Mouse (Mus musculus): ENCODE data around the gene Klrc2.
"Not testable (repeated sequence)": the region's sequence is repeated elsewhere in the genome, so short reads cannot be mapped to it uniquely, and the experiment has no call there.

Klrc2 gene

DNA sequence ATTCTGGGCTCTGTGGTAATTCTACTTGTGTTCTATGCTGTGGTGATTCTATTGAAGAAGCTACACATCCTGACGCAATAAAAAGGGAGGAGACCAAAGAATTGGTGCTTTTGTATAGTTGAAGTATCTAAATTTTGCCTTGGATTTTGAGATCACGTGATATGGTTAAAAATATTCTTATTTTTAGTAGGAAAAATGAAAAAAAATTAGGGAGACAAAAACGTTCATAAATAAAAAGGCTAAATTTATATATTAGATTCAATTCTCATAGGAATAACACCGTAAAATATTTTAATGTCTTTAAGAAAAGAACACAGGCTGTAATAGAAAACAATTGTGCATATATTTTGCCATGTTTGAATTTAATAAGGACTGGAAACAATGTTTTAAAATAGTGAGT lies at the start of gene Klrc2:
Gene Klrc2, minus strand, starts transcription at position 101 of the 400 bp plus-strand sequence.
- DNase-seq (ENCODE audit: low spot score in 2 of 2) = not testable (repeated sequence)

DNA sequence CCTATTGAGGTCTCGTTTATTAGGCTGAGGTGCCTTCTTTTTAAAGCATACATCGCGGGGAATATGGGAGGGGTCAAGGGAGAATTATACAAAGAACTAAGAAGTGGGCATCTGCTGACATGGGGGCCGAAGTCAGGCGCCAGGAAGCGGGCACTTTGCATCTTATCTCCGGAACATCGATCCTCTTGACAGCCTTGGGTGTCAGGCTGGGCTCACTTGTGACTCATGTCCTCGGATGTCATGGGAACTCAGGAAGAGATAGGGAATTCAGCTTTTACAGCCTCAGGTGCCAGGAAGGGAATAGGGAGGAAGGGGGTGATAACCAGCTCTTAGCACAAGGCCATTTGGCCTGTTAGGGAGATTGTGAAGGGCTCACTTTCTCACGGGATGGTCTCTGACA lies 30.9 kb upstream of the Klrc2 start:
- DNase-seq (ENCODE audit: low spot score in 2 of 2) = not testable (repeated sequence)

DNA sequence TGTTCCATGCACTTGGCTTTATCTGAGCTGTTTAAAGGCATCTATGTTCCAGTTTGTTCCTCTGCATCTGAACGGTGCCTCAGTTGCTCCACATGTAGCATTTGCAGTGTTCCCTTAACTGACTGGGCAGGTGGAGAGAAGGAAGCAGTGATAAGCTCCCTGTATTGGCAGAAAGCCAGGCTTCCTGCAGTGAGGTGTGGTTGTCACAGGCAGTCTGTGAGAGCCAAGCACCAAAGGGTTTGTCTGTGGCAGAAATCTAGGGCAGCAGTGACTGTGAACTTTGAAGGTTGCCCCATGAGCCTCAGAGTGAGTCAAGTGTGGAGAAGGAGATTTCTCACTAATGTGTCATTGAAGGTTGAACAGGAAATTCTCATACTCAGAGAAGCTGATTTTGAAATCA lies 19.9 kb upstream of the Klrc2 start:
- DNase-seq (ENCODE audit: low spot score in 2 of 2) = peak in 1 of 2 experiments; percentile 4

DNA sequence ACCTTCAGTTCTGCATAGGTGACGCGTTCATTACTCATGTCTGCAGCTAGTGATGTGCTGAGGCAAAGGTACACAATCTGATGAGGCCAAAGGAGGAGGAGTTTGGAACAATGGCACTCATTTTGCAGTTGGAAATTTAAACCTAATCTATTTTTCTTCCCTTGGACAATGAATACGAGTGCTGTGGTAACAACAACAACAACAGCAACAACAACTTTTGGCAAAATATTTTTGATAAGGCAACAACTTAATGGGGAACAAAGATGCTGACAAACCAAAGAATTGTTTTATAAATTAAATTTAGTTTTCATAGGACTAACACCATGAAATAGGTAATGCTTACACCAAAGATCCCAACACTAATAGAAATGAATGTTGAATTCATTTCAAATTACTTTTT lies 18.4 kb upstream of the Klrc2 start, which contains the start of gene Klrc1:
Gene Klrc1, minus strand, starts transcription at position 101 of the 400 bp plus-strand sequence.
- no peak for DNase-seq (ENCODE audit: low spot score in 2 of 2)

DNA sequence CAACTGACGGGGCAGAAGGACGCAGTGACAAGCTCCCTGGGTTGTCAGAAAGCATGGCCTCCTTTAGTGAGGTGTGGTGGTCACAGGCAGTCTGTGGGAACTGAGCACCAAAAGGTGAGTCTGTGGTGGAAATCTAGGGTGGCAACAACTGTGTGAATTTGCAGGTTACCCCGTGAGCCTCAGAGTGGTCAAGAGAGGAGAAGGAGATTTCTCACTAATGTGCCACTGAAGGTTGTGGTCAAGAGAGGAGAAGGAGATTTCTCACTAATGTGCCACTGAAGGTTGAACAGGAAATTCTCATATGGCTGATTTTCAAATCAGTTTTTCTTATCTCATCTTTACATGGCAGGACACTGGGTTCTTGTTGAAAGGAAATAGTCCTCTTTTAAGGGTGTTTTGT lies 812 bp upstream of the Klrc2 start:
- not testable (repeated sequence) for DNase-seq (ENCODE audit: low spot score in 2 of 2)

DNA sequence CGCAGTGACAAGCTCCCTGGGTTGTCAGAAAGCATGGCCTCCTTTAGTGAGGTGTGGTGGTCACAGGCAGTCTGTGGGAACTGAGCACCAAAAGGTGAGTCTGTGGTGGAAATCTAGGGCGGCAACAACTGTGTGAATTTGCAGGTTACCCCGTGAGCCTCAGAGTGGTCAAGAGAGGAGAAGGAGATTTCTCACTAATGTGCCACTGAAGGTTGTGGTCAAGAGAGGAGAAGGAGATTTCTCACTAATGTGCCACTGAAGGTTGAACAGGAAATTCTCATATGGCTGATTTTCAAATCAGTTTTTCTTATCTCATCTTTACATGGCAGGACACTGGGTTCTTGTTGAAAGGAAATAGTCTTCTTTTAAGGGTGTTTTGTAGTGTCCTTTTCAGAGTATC lies 16.4 kb downstream of the Klrc2 start:
- not testable (repeated sequence) for DNase-seq (ENCODE audit: low spot score in 2 of 2)

DNA sequence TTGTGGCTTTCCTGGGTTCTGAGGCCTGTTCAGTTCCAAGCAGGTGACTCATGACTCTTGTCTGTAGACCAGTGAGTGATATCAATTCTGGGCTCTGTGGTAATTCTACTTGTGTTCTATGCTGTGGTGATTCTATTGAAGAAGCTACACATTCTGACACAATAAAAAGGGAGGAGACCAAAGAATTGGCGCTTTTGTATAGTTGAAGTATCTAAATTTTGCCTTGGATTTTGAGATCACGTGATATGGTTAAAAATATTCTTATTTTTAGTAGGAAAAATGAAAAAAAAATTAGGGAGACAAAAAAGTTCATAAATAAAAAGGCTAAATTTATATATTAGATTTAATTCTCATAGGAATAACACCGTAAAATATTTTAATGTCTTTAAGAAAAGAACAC lies 17.3 kb downstream of the Klrc2 start, which contains the start of gene Klrc3:
Gene Klrc3, minus strand, starts transcription at position 101 of the 400 bp plus-strand sequence.
- not testable (repeated sequence) for DNase-seq (ENCODE audit: low spot score in 2 of 2)

DNA sequence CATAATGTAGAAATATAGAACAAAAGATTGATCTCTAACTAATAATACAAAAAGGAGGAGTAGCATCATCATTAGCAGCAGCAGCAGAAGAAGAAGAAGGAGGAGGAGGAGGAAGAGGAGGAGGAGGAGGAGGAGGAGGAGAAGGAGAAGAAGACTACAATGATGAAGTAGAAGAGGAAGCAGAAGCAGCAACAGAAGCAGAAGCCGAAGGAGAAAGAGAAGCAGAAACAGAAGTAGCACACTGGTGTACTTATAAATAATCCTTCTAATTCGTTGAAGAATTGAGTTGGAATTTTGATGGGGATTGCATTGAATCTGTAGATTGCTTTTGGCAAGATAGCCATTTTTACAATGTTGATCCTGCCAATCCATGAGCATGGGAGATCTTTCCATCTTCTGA lies 29.4 kb downstream of the Klrc2 start:
- DNase-seq (ENCODE audit: low spot score in 2 of 2) = not testable (repeated sequence)

DNA sequence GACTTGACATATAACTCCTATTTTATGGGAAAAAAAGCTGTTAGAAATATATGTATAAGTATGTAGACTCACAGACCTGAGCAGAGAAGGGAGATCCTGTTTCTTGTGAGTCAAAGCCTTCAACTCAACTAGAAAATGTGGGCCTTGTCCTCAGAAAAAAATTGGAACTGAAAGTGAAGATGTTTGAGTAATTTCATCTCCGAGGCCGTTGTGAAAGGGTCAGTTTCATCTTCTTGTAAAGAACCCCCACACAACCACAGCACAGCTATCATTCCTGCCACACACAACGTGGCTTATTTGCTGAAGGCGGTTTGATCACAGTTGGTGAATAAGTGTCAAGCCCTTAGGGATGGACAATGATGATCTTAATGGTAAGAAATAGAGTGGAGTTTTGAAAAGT lies 36.8 kb downstream of the Klrc2 start, which contains the start of gene Klrk1:
Gene Klrk1, minus strand, starts transcription at position 130 of the 400 bp plus-strand sequence.
- DNase-seq (ENCODE audit: low spot score in 2 of 2) = no peak

DNA sequence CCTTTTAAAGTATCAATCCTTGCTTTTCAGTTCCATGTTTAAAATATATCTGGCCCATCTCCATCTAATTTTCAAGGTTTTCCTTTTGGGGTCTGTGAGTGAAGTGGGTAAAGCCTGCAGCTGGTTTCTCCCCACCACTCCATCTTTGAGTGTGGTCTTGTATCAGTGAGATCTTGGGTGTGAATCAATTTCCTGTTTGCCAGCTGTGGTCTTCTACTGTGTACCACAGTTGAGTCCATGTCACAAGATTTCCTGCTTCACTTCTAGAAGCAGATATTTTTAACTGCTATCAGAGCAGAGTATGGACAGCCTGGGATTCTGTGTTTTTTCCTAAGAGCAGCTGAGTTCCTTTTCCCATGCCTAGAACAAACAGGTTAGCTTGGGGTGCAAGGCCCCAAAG lies 52.1 kb downstream of the Klrc2 start:
- DNase-seq (ENCODE audit: low spot score in 2 of 2) = no peak
